Mouse (Mus musculus): ENCODE measurements around the gene Gse1. TPM values are rescaled to one million over a fixed set of nuclear protein-coding genes. Genes with fewer than 3 reads are reported as not detected.

The Gse1 gene
- total RNA-seq, 1 experiment, result 21.4 TPM

DNA sequence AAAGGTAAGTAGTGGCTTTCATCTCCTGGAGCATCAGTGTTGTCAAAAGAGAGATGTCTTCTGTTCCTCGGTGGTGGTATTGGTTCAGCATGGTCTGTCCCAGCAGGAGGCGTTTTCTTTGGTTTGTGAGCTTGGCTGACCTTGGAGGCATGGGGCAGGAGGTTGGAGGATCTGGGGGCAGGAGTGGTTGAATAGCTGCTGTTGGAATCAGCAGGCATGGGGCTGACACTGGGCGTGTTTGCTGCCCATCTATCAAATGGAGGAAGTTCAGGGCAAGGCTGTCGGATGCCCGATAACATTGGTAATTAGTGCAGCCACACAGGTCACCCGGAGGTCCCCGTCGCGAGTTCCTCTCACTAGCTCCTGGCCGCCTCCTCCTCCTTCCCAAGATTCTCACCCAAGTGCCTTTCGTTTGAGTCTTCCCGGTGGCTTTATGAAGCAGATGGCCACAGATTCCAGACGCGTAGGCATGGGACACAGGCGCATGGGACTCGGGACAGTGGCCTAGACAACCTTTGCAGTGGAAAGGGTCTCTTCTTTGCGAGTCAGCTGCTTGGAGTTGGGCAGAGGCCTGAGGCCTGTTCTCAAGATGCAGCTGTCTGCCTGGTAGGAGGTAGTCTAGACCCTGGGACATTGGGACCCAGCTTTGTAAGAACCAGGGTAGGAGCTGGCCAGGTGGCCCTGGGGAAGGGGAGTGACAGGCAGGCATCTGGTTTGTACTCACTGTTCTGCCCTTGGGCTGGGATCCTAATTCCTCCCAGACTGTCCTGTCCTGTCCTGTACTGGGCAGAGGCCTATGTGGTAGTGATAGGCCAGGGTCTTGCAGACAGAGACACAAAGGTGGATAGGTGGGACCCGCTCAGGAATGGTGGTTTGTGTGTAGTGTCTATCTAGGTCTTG, 2.7 kb downstream of the Gse1 start:
- no peak overlapping the region for H3K4me3 ChIP-seq (ENCODE audit: insufficient read depth in 1 of 2, low read depth in 1 of 2, low read length in 2 of 2, poor library complexity in 1 of 2, severe bottlenecking in 1 of 2)
- H3K9ac ChIP-seq (ENCODE audit: insufficient read depth, low read depth, low read length, poor library complexity, severe bottlenecking), result no peak overlapping the region
- no peak for TF ChIP-seq MAFK (IDR thresholded peaks at IDR 0.05; ENCODE audit: insufficient read depth, low read depth, low read length)
- no peak for TF ChIP-seq CHD2 (IDR thresholded peaks at IDR 0.05; ENCODE audit: low read depth, low read length)
- no peak for TF ChIP-seq ZC3H11A (IDR thresholded peaks at IDR 0.05; ENCODE audit: borderline replicate concordance, low read depth, low read length)
- TF ChIP-seq ZNF384 (IDR thresholded peaks at IDR 0.05; ENCODE audit: low read depth, low read length), result no peak
- no peak for TF ChIP-seq HCFC1 (IDR thresholded peaks at IDR 0.05; ENCODE audit: borderline replicate concordance, insufficient read depth, low read length)
- in situ Hi-C loops (cut with MboI; ENCODE audit: low sequenced_read_pairs in 2 of 2, unreplicated experiment in 2 of 2), result no loop called here
- peaks cover 0 to 2% of the 10 kb centered on the region in 2 experiments; a peak in 1 of 4 replicates for H3K4me1 ChIP-seq (ENCODE audit: control insufficient read depth in 2 of 2, insufficient read depth in 2 of 2, low read length in 2 of 2, poor library complexity in 1 of 2)
- DNase-seq (ENCODE audit: low read depth, low spot score), result no peak
- no peak overlapping the region for H3K27ac ChIP-seq (ENCODE audit: insufficient read depth, low read depth, low read length, poor library complexity, severe bottlenecking)
- H3K36me3 ChIP-seq (ENCODE audit: control insufficient read depth, insufficient read depth, low read length, poor library complexity, severe bottlenecking), result no peaks in the 10 kb centered on the region
- no peaks in the 10 kb centered on the region for H3K9me3 ChIP-seq (ENCODE audit: control insufficient read depth, insufficient read depth, low read depth, low read length)

GRCm38 (mm10) chr8:120231870-120232269, 3.6 kb downstream of the Gse1 start:
- no peak for DNase-seq (ENCODE audit: low read depth, low spot score)
- peaks cover 0 to 2% of the 10 kb centered on the region in 2 experiments; a peak in 1 of 4 replicates for H3K4me1 ChIP-seq (ENCODE audit: control insufficient read depth in 2 of 2, insufficient read depth in 2 of 2, low read length in 2 of 2, poor library complexity in 1 of 2)
- no peak overlapping the region for H3K9ac ChIP-seq (ENCODE audit: insufficient read depth, low read depth, low read length, poor library complexity, severe bottlenecking)
- no peak overlapping the region for H3K27ac ChIP-seq (ENCODE audit: insufficient read depth, low read depth, low read length, poor library complexity, severe bottlenecking)
- in situ Hi-C loops (cut with MboI; ENCODE audit: low sequenced_read_pairs in 2 of 2, unreplicated experiment in 2 of 2), result no loop called here
- no peaks in the 10 kb centered on the region for H3K36me3 ChIP-seq (ENCODE audit: control insufficient read depth, insufficient read depth, low read length, poor library complexity, severe bottlenecking)
- H3K4me3 ChIP-seq (ENCODE audit: insufficient read depth in 1 of 2, low read depth in 1 of 2, low read length in 2 of 2, poor library complexity in 1 of 2, severe bottlenecking in 1 of 2), result no peak overlapping the region
- TF ChIP-seq HCFC1 (IDR thresholded peaks at IDR 0.05; ENCODE audit: borderline replicate concordance, insufficient read depth, low read length), result no peak
- no peaks in the 10 kb centered on the region for H3K9me3 ChIP-seq (ENCODE audit: control insufficient read depth, insufficient read depth, low read depth, low read length)

GRCm38 (mm10) chr8:120232398-120232797, 4.1 kb downstream of the Gse1 start:
- no peak for TF ChIP-seq CHD2 (IDR thresholded peaks at IDR 0.05; ENCODE audit: low read depth, low read length)
- TF ChIP-seq HCFC1 (IDR thresholded peaks at IDR 0.05; ENCODE audit: borderline replicate concordance, insufficient read depth, low read length), result no peak
- TF ChIP-seq ZNF384 (IDR thresholded peaks at IDR 0.05; ENCODE audit: low read depth, low read length), result no peak
- no peak for TF ChIP-seq ZC3H11A (IDR thresholded peaks at IDR 0.05; ENCODE audit: borderline replicate concordance, low read depth, low read length)
- no peak for TF ChIP-seq MAFK (IDR thresholded peaks at IDR 0.05; ENCODE audit: insufficient read depth, low read depth, low read length)
- in situ Hi-C loops (cut with MboI; ENCODE audit: low sequenced_read_pairs in 2 of 2, unreplicated experiment in 2 of 2), result no loop called here
- H3K27ac ChIP-seq (ENCODE audit: insufficient read depth, low read depth, low read length, poor library complexity, severe bottlenecking), result no peak overlapping the region
- no peak overlapping the region for H3K9ac ChIP-seq (ENCODE audit: insufficient read depth, low read depth, low read length, poor library complexity, severe bottlenecking)
- no peaks in the 10 kb centered on the region for H3K36me3 ChIP-seq (ENCODE audit: control insufficient read depth, insufficient read depth, low read length, poor library complexity, severe bottlenecking)
- H3K4me3 ChIP-seq (ENCODE audit: insufficient read depth in 1 of 2, low read depth in 1 of 2, low read length in 2 of 2, poor library complexity in 1 of 2, severe bottlenecking in 1 of 2), result no peak overlapping the region
- no peaks in the 10 kb centered on the region for H3K9me3 ChIP-seq (ENCODE audit: control insufficient read depth, insufficient read depth, low read depth, low read length)
- DNase-seq (ENCODE audit: low read depth, low spot score), result no peak
- H3K4me1 ChIP-seq (ENCODE audit: control insufficient read depth in 2 of 2, insufficient read depth in 2 of 2, low read length in 2 of 2, poor library complexity in 1 of 2), result peaks cover 0 to 2% of the 10 kb centered on the region in 2 experiments; a peak in 1 of 4 replicates

DNA sequence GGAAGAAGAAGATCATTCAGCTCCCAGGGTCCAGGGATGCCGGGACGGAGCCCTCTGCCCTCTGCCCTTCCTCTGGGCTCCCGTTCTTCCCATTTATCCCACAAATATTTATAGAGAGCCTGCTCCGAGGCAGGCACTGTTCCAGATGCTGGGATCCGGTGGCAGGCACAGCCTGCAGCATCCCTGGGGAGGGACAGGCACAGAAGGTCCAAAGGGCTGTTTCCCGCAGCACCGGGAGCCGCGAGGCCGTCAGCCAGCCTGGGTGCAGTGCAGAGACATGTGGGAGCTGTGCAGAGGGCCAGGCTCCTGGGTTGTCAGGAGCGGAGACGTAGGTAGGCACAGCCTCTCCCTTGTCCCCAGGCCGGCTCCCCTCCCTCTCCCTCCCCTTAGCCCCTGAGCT, 4.7 kb downstream of the Gse1 start:
- H3K4me3 ChIP-seq (ENCODE audit: insufficient read depth in 1 of 2, low read depth in 1 of 2, low read length in 2 of 2, poor library complexity in 1 of 2, severe bottlenecking in 1 of 2), result no peak overlapping the region
- in situ Hi-C loops (cut with MboI; ENCODE audit: low sequenced_read_pairs in 2 of 2, unreplicated experiment in 2 of 2), result no loop called here
- H3K9me3 ChIP-seq (ENCODE audit: control insufficient read depth, insufficient read depth, low read depth, low read length), result no peaks in the 10 kb centered on the region
- no peak overlapping the region for H3K9ac ChIP-seq (ENCODE audit: insufficient read depth, low read depth, low read length, poor library complexity, severe bottlenecking)
- H3K27ac ChIP-seq (ENCODE audit: insufficient read depth, low read depth, low read length, poor library complexity, severe bottlenecking), result no peak overlapping the region
- no peaks in the 10 kb centered on the region for H3K36me3 ChIP-seq (ENCODE audit: control insufficient read depth, insufficient read depth, low read length, poor library complexity, severe bottlenecking)
- DNase-seq (ENCODE audit: low read depth, low spot score), result no peak
- TF ChIP-seq MAFK (IDR thresholded peaks at IDR 0.05; ENCODE audit: insufficient read depth, low read depth, low read length) (no peak), ZC3H11A (IDR thresholded peaks at IDR 0.05; ENCODE audit: borderline replicate concordance, low read depth, low read length) (no peak), ZNF384 (IDR thresholded peaks at IDR 0.05; ENCODE audit: low read depth, low read length) (no peak), CHD2 (IDR thresholded peaks at IDR 0.05; ENCODE audit: low read depth, low read length) (no peak), HCFC1 (IDR thresholded peaks at IDR 0.05; ENCODE audit: borderline replicate concordance, insufficient read depth, low read length) (no peak)
- H3K4me1 ChIP-seq (ENCODE audit: control insufficient read depth in 2 of 2, insufficient read depth in 2 of 2, low read length in 2 of 2, poor library complexity in 1 of 2), result peaks cover 0 to 2% of the 10 kb centered on the region in 2 experiments; a peak in 1 of 4 replicates
